Mouse (Mus musculus) layer of hippocampus, postnatal 36 days (tissue): ENCODE measurements around the gene Nos3. TPM values are rescaled to one million over a fixed set of nuclear protein-coding genes. Genes with fewer than 3 reads are reported as not detected.

Experiments used
- DNase-seq, 2 experiments: peaks; one replicate each; pipeline ENCODE4 v3.0.0; 2022
- total RNA-seq, 2 experiments: library from RNA; stranded (reverse); gene quantifications; 2 replicates each; pipeline ENCODE4 v1.2.3; 2021

Nos3 gene
- total RNA-seq: 1 to 10 TPM; 6.1 to 6.4 TPM

DNA sequence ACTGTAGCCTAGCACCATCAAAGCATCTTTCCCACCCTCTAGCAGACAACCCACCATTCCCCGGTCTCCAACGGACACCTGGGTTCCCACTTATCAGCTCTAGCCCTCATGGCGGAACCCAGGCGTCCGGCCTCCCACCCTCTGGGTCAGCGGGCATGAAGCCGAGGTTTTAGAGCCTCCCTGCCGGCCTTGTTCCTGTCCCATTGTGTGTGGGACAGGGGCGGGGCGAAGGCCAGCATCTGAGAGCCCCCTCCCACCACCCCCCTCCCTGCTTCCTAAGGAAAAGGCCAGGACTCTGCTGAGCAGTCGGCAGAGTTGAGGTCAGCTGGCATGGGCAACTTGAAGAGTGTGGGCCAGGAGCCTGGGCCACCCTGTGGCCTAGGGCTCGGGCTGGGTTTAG is at the start of gene Nos3:
TSS of gene Nos3 (plus strand) at position 303 of the 400 bp plus-strand sequence.
- DNase-seq: no peak

- no peak for DNase-seq
Measured at GRCm38 (mm10) chr5:24319776-24320466, 44.7 kb upstream of the Nos3 start.

- DNase-seq: no peak
Measured at GRCm38 (mm10) chr5:24320467-24320813, 44.2 kb upstream of the Nos3 start.

GRCm38 (mm10) chr5:24320894-24321293 is 43.7 kb upstream of the Nos3 start:
- no peak for DNase-seq

- no peak for DNase-seq
Measured at GRCm38 (mm10) chr5:24321711-24322682, 42.6 kb upstream of the Nos3 start.

GRCm38 (mm10) chr5:24325251-24325650 is 39.4 kb upstream of the Nos3 start:
- DNase-seq: no peak

- DNase-seq: no peak
Measured at GRCm38 (mm10) chr5:24326166-24326841, 38.3 kb upstream of the Nos3 start.

DNA sequence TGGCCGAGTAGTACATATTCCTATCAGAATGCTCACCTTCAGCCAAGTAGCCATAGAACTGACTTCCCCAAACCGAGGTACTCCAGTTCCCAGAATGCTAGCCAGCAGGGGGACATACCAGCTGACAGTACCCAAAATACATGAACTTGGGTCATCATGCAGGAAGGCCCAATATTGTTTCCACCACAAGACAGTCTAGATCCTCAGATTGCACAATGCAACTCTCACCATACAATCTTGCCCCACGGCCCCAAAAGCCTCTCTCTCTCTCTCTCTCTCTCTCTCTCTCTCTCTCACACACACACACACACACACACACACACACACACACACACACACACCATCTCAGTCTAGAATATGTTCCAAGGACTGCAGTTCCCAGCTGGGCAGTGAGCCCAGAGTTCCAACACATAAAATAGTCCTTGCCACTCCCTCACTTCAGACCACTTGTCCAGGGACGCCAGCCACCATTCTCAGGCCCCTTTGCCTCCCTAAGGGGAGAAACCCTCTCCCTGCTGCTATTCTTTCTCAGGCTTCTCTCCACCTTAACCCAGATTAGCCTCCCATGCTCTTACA is 37.7 kb upstream of the Nos3 start:
- no peak for DNase-seq

GRCm38 (mm10) chr5:24328813-24329211 is 35.8 kb upstream of the Nos3 start:
- DNase-seq: no peak

- DNase-seq: no peak
Measured at GRCm38 (mm10) chr5:24329212-24329964, 35.2 kb upstream of the Nos3 start.

- DNase-seq: no peak
Measured at GRCm38 (mm10) chr5:24329965-24330298, 34.7 kb upstream of the Nos3 start.

- no peak for DNase-seq
Measured at GRCm38 (mm10) chr5:24332401-24332800, 32.2 kb upstream of the Nos3 start.

- DNase-seq: no peak
Measured at GRCm38 (mm10) chr5:24334749-24335148, 29.9 kb upstream of the Nos3 start.

DNA sequence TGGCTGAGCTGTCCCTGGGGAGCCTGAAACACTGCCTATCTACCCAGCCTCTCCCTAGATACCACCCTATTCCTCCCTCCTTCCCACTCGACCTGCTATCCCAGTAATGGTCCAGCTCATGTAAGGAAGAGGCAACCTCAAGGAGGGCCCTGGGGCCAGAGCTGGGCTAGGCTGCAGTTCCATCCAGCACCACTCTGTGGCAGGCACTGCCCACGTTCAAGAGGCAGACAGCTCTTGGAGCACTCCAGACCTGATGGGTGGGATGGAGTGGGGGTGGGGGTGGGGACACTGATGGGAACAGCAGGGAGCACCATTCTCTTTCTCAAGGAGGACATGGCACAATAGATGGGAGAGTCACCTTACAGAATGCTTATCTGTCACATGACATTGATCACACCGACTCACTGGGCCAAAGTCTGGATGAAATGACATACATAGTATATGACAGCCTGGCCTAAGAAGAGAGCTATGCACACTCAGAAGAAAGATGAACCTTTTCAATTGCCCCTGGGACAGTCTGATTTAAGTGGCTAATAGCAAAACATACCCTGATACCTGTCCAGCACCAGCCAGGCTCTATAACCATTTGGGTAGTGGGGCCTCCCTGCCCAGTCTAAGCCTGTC is 28.6 kb upstream of the Nos3 start:
- DNase-seq: peak in 1 of 2 experiments; percentile 42

DNA sequence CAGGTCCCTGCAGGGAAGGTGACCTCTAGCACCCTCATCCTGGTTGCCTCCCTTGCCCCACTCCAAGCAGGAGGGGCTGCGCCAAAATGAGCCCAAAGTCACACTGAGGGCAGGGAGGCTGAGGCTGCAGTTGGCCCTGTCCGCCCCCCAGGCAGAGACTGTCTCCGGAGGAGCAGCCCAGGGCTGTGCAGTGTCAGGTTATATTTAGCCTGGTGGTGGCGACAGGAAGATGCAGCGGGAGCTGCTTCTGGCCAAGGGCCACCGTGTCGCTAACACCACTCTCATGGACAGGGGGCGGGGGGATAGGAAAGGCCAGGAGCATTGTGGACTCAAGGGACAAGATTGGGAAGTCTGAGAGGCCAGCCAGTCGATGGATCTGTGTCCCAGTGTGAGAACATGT is 27.2 kb upstream of the Nos3 start:
- no peak for DNase-seq

- DNase-seq: no peak
Measured at GRCm38 (mm10) chr5:24337821-24338220, 26.8 kb upstream of the Nos3 start.

DNA sequence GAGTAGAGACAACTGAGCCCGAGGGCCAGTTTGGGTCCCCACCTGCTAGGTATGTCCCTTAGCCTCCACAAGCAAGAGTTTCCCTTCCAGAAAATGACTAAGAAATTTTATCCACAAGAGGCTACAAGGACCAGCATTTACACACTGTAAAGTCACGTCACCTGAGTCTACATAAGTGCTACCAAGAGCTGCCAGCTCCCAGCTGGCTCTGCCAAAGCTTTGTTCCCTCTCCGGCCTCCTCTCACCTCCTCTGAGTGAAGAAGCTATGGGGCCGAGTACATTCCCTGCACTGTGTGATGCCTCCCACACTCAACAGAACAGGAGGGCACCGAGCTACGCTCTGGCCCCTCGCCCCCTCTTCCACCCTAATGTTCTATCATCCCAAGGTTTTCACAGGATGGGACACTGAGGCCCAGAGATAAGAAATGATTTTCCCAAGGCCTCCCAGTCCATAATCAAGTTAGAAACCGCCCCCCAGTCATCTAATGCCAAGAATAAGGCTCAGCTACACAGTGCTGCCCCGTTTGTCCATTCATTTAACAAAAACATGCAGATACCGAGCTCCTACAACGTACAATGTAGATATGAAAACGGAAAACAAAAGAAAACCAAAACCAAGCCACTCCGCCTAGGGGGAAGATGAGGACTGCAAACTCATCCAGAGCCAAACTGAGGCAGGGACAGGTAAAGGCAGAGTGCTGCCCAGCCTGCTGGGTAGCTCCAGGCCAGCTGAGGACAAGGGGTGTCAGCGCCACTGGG is 22.2 kb upstream of the Nos3 start:
- no peak for DNase-seq

- DNase-seq: no peak
Measured at GRCm38 (mm10) chr5:24342966-24343365, 21.6 kb upstream of the Nos3 start.

DNA sequence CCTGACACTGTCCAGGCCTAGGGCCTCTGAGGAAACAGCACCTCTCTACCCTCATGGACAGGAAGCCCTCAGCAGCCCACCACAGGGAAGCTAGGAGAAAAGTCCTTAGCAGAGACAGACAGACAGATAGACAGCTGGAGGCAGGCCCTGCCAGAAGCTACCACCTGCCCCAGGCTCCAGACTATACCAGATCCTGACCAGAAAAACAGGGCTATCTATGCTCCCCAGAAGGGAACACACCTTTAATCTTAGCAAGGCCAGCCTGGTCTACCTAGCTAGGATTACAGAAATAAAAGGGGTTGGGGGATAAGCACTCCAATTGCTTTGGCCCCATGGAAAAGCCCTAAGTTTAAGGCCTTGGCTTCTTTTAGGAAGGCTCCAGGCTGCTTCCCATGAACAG is 21.2 kb upstream of the Nos3 start:
- no peak for DNase-seq

DNA sequence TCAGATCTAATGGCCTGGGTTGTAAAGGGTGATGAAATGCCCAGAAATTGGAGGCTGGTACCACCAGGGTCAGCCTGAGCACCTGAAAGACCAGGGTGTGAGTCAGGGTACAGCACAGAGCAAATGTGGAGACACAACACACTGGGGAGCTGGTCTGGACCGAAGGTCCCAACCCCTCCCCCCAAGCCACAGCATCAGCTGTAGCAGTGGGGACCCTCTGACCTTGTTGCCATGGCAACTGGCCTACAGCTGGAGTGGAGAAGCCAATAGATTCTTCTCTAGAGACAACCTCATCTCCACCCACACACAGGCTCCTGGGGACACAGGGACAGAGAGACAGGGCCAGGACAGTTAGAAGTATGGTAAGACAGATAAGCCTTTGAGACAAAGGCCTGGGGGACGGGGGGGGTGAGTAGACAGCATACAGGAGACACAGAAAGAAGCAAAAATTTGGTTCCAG is 20.6 kb upstream of the Nos3 start:
- DNase-seq: no peak
